Mouse (Mus musculus): ENCODE results near the gene Cpt1a. TPM values are rescaled to one million over a fixed set of nuclear protein-coding genes. Genes with fewer than 3 reads are reported as not detected.

The Cpt1a gene
- 10 to 100 TPM; 35.3 to 49.9 TPM for polyA plus RNA-seq (2017; shearing (Covaris generic))

DNA sequence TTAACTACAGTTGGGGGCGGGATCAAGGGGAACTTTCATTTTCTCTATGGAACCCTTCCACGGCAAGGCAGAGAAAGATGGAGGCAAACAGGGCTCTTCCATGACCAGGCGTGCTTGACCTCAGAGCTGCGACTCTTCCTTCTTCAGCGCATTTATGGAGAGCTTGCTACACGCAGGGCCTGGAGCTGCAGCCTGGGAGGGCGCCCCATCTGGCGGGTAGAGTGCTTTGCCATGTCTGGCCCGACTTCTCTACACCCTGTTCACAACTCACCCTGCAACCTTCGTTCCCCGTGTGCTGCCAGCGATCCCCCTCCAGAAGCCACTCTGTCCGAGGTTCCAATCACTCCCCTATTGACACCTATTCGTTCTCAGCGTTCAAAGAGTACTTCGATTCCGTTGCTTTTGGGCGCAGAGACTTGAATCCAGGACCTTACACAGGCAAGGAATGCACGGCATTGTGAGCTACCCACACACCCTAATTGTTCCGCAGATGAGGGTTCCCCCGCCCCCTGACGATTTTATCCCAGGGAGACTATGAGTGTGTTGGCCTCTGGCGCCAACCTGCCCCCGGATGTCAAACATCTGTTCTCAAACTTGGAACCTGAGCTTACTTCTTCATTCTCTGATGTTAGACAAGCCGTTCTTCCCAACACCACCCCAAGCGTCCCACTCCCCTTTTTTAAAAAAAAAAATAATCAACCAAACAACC, at the start of gene Cpt1a:
Gene Cpt1a, plus strand, starts transcription at position 74 of the 709 bp plus-strand sequence.

DNA sequence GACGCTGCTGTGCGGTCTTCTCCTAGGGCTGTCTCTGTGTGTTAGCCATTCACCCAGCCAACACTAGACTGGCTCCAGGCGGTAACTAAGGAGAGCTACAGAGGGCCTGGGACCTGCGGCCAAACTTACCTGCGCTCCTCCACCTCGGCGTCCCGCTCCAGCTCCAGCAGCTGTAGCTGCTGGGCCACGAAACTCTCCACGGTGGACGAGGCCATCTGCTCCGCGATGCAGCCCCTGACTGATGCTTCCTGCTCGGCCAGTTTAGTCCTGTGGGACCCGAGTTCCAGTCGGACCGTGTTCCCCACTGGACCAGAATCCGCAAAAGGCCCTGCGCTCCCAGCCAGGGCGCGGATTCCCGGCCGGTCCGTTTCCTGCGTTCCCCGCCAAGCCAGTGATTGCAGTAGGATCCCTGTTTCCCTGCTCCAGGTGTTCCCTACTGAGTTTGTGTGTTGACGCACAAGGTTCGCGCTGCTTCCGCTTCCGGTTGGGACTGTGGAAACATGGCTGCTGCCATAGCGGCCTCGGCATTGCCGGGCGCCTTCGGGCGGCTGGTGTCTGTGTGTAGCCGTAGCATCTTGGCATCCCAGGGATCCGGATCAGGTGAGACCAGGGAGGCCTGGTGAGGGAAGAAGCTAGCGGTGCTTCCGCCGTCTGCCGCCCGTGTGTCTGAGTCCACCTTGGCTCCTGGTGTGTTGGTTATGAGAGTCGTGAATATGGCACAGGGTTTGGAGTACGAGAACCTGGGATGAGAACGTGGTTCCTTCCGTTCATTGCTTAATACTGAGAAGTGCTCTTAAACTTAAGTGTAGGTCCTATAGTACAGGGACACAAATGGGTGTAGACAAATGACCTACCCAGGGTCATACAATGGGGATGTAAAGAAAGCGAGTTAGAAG, 39.3 kb upstream of the Cpt1a start, which contains the start of the genes Mrpl21 and Ighmbp2:
Gene Mrpl21, plus strand, starts transcription at position 330 of the 896 bp plus-strand sequence.
Gene Ighmbp2, minus strand, starts transcription at position 446 of the 896 bp plus-strand sequence.

DNA sequence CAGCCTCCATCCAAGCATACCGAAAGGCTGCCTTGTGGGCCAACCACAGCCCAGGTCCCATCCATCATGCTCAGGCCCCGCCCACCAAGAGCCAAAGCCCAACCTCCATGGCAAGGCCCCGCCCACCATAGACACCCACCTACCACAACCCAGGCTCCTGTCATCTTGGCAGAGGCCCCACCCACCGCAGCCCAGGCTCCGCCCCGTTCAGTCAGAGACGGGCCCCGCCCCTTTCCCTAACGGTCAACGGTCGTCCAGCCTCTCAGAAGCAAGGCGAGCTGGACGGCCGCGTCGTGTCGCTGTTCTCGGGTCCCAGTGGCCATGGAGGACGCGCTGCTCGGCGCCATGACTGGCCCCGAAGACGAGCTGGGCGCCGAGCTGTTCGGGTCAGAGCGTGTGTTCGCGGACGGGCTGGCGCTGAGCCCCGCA, 66.5 kb downstream of the Cpt1a start, which contains the start of gene Tesmin:
Gene Tesmin, plus strand, starts transcription at position 229 of the 429 bp plus-strand sequence.

DNA sequence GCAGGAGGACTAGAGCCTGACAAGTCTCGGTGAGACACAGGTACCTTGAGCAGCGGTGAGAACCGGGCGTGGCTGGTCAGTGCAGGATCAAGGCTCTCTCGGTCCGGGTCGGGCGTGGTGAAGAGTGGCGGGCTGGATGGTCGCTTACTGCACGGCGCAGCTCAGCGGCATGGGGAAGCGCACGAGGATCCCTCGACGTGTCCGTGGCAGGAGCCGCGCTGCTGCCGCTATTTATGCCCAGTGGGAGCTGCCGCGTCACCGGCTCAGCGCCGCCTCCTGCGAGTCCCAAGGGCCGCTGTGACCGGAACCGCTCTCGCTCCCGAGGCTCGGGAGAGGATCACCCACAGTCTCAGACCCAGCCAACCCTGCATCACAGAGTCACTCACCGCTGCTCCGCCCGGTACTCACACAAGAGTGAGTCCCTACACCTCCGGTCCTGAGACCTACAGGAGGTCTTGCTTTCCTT, 92.2 kb downstream of the Cpt1a start, which contains the start of gene Gal:
Gene Gal, minus strand, starts transcription at position 277 of the 466 bp plus-strand sequence.

Other genes with a start within 250 kb of the Cpt1a start
- 10 to 100 TPM; 89.7 to 93.4 TPM for gene Mrpl21, start 39.4 kb upstream of the Cpt1a start, polyA plus RNA-seq (2017; shearing (Covaris generic))
- gene Ighmbp2, start 39.3 kb upstream of the Cpt1a start, polyA plus RNA-seq (2017; shearing (Covaris generic)) = 10 to 100 TPM; 14.2 to 15.3 TPM
- gene Tesmin, start 66.5 kb downstream of the Cpt1a start, polyA plus RNA-seq (2017; shearing (Covaris generic)) = 1 to 10 TPM in 1 of 2 experiments, under 1 TPM in 1; 0.22 to 1.7 TPM
- gene Gal, start 92.2 kb downstream of the Cpt1a start, polyA plus RNA-seq (2017; shearing (Covaris generic)) = under 1 TPM in 1 of 2 experiments, not detected in 1; 0.20 TPM

Data from inflammation-experienced regulatory T-cells (primary cell).